ENCODE assay signal across 26 mouse cellular contexts in genomic region chr1:37405137-37405536, GRCm38 (mm10). TPM values are rescaled to one million over a fixed set of nuclear protein-coding genes. Genes with fewer than 3 reads are reported as not detected.
A peak's percentile ranks its signal among the peaks of the same experiment; 100 is the strongest.
DNase-seq lines count a peak whose midpoint lies in the region; ATAC-seq and TF ChIP-seq lines count a peak whose summit lies in the region.
"Had no signal": no experiment of that assay in that cellular context is flagged by ENCODE, and none has a peak within 500 bp of the region (broad histone marks: within the 10 kb centered on the region; RNA-seq: fewer than 3 reads in every experiment).

No protein-coding gene starts in this region.

- no peaks in the 10 kb centered on the region for H3K9me3 ChIP-seq in hindbrain, embryonic 11.5 days (ENCODE audit: control insufficient read depth, low read length)
- H3K9me3 ChIP-seq in hindbrain, embryonic 14.5 days (ENCODE audit: control insufficient read depth, low read length): no peaks in the 10 kb centered on the region
- no peaks in the 10 kb centered on the region for H3K9me3 ChIP-seq in midbrain, postnatal 0 days (ENCODE audit: low read length)
- H3K9me3 ChIP-seq in midbrain, embryonic 15.5 days: no peaks in the 10 kb centered on the region
- H3K9me3 ChIP-seq in hindbrain, embryonic 16.5 days (ENCODE audit: control insufficient read depth, low read length): no peaks in the 10 kb centered on the region
- H3K9me3 ChIP-seq in forebrain, embryonic 11.5 days (ENCODE audit: control insufficient read depth, low read length): no peaks in the 10 kb centered on the region
- H3K9me3 ChIP-seq: embryonic facial prominence, embryonic 10.5 days; embryonic facial prominence, embryonic 13.5 days; forebrain, embryonic 13.5 days had no signal

- H3K9ac ChIP-seq in hindbrain, embryonic 11.5 days (ENCODE audit: low read depth, low read length): no peak overlapping the region
- no peak overlapping the region for H3K9ac ChIP-seq in hindbrain, embryonic 14.5 days
- H3K9ac ChIP-seq in midbrain, postnatal 0 days (replicated peaks; ENCODE audit: low read length, poor library complexity, severe bottlenecking): no peak overlapping the region
- H3K9ac ChIP-seq in midbrain, embryonic 15.5 days: no peak overlapping the region
- no peak overlapping the region for H3K9ac ChIP-seq in hindbrain, embryonic 16.5 days (ENCODE audit: low read depth, low read length)
- no peak overlapping the region for H3K9ac ChIP-seq in forebrain, embryonic 11.5 days (ENCODE audit: low read length)
- H3K9ac ChIP-seq: embryonic facial prominence, embryonic 13.5 days; forebrain, embryonic 13.5 days had no signal

- no peaks in the 10 kb centered on the region for H3K4me1 ChIP-seq in hindbrain, embryonic 11.5 days (replicated peaks; ENCODE audit: control insufficient read depth, insufficient read depth, low read length)
- no peaks in the 10 kb centered on the region for H3K4me1 ChIP-seq in hindbrain, embryonic 14.5 days (replicated peaks; ENCODE audit: control insufficient read depth, insufficient read depth, low read length)
- no peaks in the 10 kb centered on the region for H3K4me1 ChIP-seq in midbrain, postnatal 0 days (ENCODE audit: insufficient read depth, low read length)
- H3K4me1 ChIP-seq in midbrain, embryonic 15.5 days: no peaks in the 10 kb centered on the region
- no peaks in the 10 kb centered on the region for H3K4me1 ChIP-seq in hindbrain, embryonic 16.5 days (ENCODE audit: control insufficient read depth, insufficient read depth, low read depth, low read length)
- no peaks in the 10 kb centered on the region for H3K4me1 ChIP-seq in forebrain, embryonic 11.5 days (replicated peaks; ENCODE audit: control insufficient read depth, insufficient read depth, low read length)
- H3K4me1 ChIP-seq: embryonic facial prominence, embryonic 10.5 days; embryonic facial prominence, embryonic 13.5 days; forebrain, embryonic 13.5 days had no signal

- no peaks in the 10 kb centered on the region for H3K36me3 ChIP-seq in hindbrain, embryonic 11.5 days (ENCODE audit: control insufficient read depth, insufficient read depth, low read length)
- peaks cover 54% of the 10 kb centered on the region for H3K36me3 ChIP-seq in hindbrain, embryonic 14.5 days (replicated peaks; ENCODE audit: control insufficient read depth, insufficient read depth)
- H3K36me3 ChIP-seq in midbrain, postnatal 0 days (ENCODE audit: insufficient read depth, low read length): peaks cover 24% of the 10 kb centered on the region; the same call in 1 of the 2 replicates
- H3K36me3 ChIP-seq in midbrain, embryonic 15.5 days (replicated peaks): peaks cover 9% of the 10 kb centered on the region; the same call in 1 of the 2 replicates
- H3K36me3 ChIP-seq in hindbrain, embryonic 16.5 days (ENCODE audit: control insufficient read depth, insufficient read depth, low read length): peaks cover 15% of the 10 kb centered on the region
- no peaks in the 10 kb centered on the region for H3K36me3 ChIP-seq in forebrain, embryonic 11.5 days (ENCODE audit: control insufficient read depth, insufficient read depth, low read length)
- H3K36me3 ChIP-seq: embryonic facial prominence, embryonic 10.5 days; embryonic facial prominence, embryonic 13.5 days had no signal

- no peak overlapping the region for H3K4me2 ChIP-seq in hindbrain, embryonic 11.5 days (replicated peaks; ENCODE audit: low read depth, low read length)
- H3K4me2 ChIP-seq in hindbrain, embryonic 14.5 days (replicated peaks): no peak overlapping the region
- no peak overlapping the region for H3K4me2 ChIP-seq in midbrain, postnatal 0 days (ENCODE audit: low read depth, low read length, poor library complexity, severe bottlenecking)
- H3K4me2 ChIP-seq in midbrain, embryonic 15.5 days: no peak overlapping the region
- H3K4me2 ChIP-seq in hindbrain, embryonic 16.5 days (ENCODE audit: low read length): no peak overlapping the region
- H3K4me2 ChIP-seq in forebrain, embryonic 11.5 days (ENCODE audit: low read depth, low read length, severe bottlenecking): no peak overlapping the region
- H3K4me2 ChIP-seq: embryonic facial prominence, embryonic 13.5 days; forebrain, embryonic 13.5 days; heart, embryonic 11.5 days had no signal

- no peak overlapping the region for H3K27ac ChIP-seq in hindbrain, embryonic 11.5 days (ENCODE audit: low read depth, low read length)
- no peak overlapping the region for H3K27ac ChIP-seq in hindbrain, embryonic 14.5 days
- H3K27ac ChIP-seq in midbrain, postnatal 0 days (ENCODE audit: low read depth, low read length): no peak overlapping the region
- no peak overlapping the region for H3K27ac ChIP-seq in midbrain, embryonic 15.5 days
- no peak overlapping the region for H3K27ac ChIP-seq in hindbrain, embryonic 16.5 days (ENCODE audit: low read depth, low read length)
- H3K27ac ChIP-seq in forebrain, embryonic 11.5 days (ENCODE audit: low read depth, low read length): no peak overlapping the region
- H3K27ac ChIP-seq: embryonic facial prominence, embryonic 10.5 days; embryonic facial prominence, embryonic 13.5 days; forebrain, embryonic 13.5 days had no signal

- ATAC-seq in hindbrain, embryonic 11.5 days (ENCODE audit: low FRiP score): no peak
- no peak; the same call in 1 of the 2 replicates for ATAC-seq in hindbrain, embryonic 14.5 days (ENCODE audit: low FRiP score)
- 0 out of 2 replicates have a peak, but pooled peaks have one; percentile 20 for ATAC-seq in midbrain, postnatal 0 days (ENCODE audit: low FRiP score)
- no peak for ATAC-seq in midbrain, embryonic 15.5 days (replicated peaks)
- peak; percentile 61; the same call in 1 of the 2 replicates for ATAC-seq in hindbrain, embryonic 16.5 days
- ATAC-seq in forebrain, embryonic 11.5 days (replicated peaks; ENCODE audit: low FRiP score): no peak
- ATAC-seq: activated CD4-positive, CD25-positive, alpha-beta regulatory T cell, adult 4 months; CD4-positive, CD25-positive, alpha-beta regulatory T cell, adult 4 months; forebrain, embryonic 13.5 days; forebrain, embryonic 16.5 days; inflammation-experienced regulatory T-cells, adult 6 months; intestine, embryonic 16.5 days had no signal

- WGBS in hindbrain, embryonic 11.5 days: 68% methylated on average over 2 of the region's 2 CpGs
- WGBS in hindbrain, embryonic 14.5 days: 72% methylated on average over 2 of the region's 2 CpGs
- 71% methylated on average over 2 of the region's 2 CpGs for WGBS in midbrain, postnatal 0 days
- WGBS in midbrain, embryonic 15.5 days: 81% methylated on average over 2 of the region's 2 CpGs
- WGBS in hindbrain, embryonic 16.5 days: 68% methylated on average over 2 of the region's 2 CpGs
- 79% methylated on average over 2 of the region's 2 CpGs for whole genome bisulfite sequencing in forebrain, embryonic 11.5 days

- peak; percentile 7 for DNase-seq in hindbrain, embryonic 11.5 days (ENCODE audit: low spot score)
- no peak for DNase-seq in hindbrain, embryonic 14.5 days (ENCODE audit: low spot score)
- DNase-seq in midbrain, postnatal 0 days (ENCODE audit: low spot score): peak; percentile 22
- DNase-seq in Muller cell, postnatal 12 days (ENCODE audit: inconsistent ontology term): peak; percentile 22
- DNase-seq in forebrain, embryonic 11.5 days (ENCODE audit: low spot score): no peak
- DNase-seq in gastrocnemius, postnatal 10 days: no peak
- DNase-seq: adrenal gland, postnatal 25 days; cerebellum, adult 8-10 months; cerebellum, postnatal 10 days; cerebellum, postnatal 36 days; embryo, embryonic 11 days; gastrocnemius, postnatal 14 days; heart, adult 11 months; kidney, adult 18-20 months had no signal

- no peak for TF ChIP-seq CTCF in midbrain, postnatal 0 days (IDR thresholded peaks at IDR 0.05)

- H3K27me3 ChIP-seq in hindbrain, embryonic 11.5 days (ENCODE audit: control insufficient read depth, insufficient read depth, low read length): no peaks in the 10 kb centered on the region
- no peaks in the 10 kb centered on the region for H3K27me3 ChIP-seq in hindbrain, embryonic 14.5 days (ENCODE audit: control insufficient read depth, insufficient read depth, low read length)
- H3K27me3 ChIP-seq in midbrain, postnatal 0 days (ENCODE audit: insufficient read depth, low read length): no peaks in the 10 kb centered on the region
- no peaks in the 10 kb centered on the region for H3K27me3 ChIP-seq in midbrain, embryonic 15.5 days (replicated peaks)
- H3K27me3 ChIP-seq in hindbrain, embryonic 16.5 days (replicated peaks; ENCODE audit: control insufficient read depth, insufficient read depth, low read length): no peaks in the 10 kb centered on the region
- H3K27me3 ChIP-seq in forebrain, embryonic 11.5 days (ENCODE audit: control insufficient read depth, insufficient read depth, low read length): no peaks in the 10 kb centered on the region
- H3K27me3 ChIP-seq: embryonic facial prominence, embryonic 13.5 days; forebrain, embryonic 13.5 days had no signal

- H3K4me3 ChIP-seq in hindbrain, embryonic 11.5 days (ENCODE audit: low read depth, low read length): no peak overlapping the region
- H3K4me3 ChIP-seq in hindbrain, embryonic 14.5 days (replicated peaks; ENCODE audit: low read length): no peak overlapping the region
- H3K4me3 ChIP-seq in midbrain, postnatal 0 days (ENCODE audit: low read depth, low read length): no peak overlapping the region
- H3K4me3 ChIP-seq in midbrain, embryonic 15.5 days: no peak overlapping the region
- H3K4me3 ChIP-seq in hindbrain, embryonic 16.5 days (ENCODE audit: low read length): no peak overlapping the region
- H3K4me3 ChIP-seq in forebrain, embryonic 11.5 days (ENCODE audit: low read depth, low read length): no peak overlapping the region
- H3K4me3 ChIP-seq: embryonic facial prominence, embryonic 10.5 days; embryonic facial prominence, embryonic 13.5 days; erythroblast, embryonic 14.5 days; forebrain, embryonic 13.5 days had no signal

RNA-seq across cellular contexts. Expression of gene Coa5, which starts 24.8 kb away (rescaled TPM):
- 56.8 and 58.2 TPM in 2 replicates for polyA plus RNA-seq in hindbrain, embryonic 11.5 days (2014; fragmentation: Nextera tagmentation; extraction: Ambion mirVana)
- 69.3 and 76.4 TPM in 2 replicates for polyA plus RNA-seq in hindbrain, embryonic 14.5 days (2014; fragmentation: Nextera tagmentation; extraction: Ambion mirVana)
- 50.4 and 52.2 TPM in 2 replicates for total RNA-seq in midbrain, postnatal 0 days (2014; rRNA removed)
- 42.9 and 44.5 TPM in 2 replicates for polyA plus RNA-seq in midbrain, postnatal 0 days (2015; fragmentation: Nextera tagmentation; extraction: Ambion mirVana)
- polyA plus RNA-seq in midbrain, embryonic 15.5 days (2015; fragmentation: Nextera tagmentation; extraction: Ambion mirVana): 65.6 and 67.6 TPM in 2 replicates
- 60.4 and 66.2 TPM in 2 replicates for polyA plus RNA-seq in hindbrain, embryonic 16.5 days (2015; fragmentation: Nextera tagmentation; extraction: Ambion mirVana)
- polyA plus RNA-seq in forebrain, embryonic 11.5 days (2014; fragmentation: Nextera tagmentation; extraction: Ambion mirVana): 58.1 and 59.0 TPM in 2 replicates
- 100 to 1,000 TPM in 1 of 2 experiments, 10 to 100 TPM in 1; 92.3 to 105 TPM for total RNA-seq in gastrocnemius, postnatal 10 days (2021)

RNA-seq across cellular contexts. Expression of gene Unc50, which starts 24.8 kb away (rescaled TPM):
- 121 and 128 TPM in 2 replicates for polyA plus RNA-seq in hindbrain, embryonic 11.5 days (2014; fragmentation: Nextera tagmentation; extraction: Ambion mirVana)
- polyA plus RNA-seq in hindbrain, embryonic 14.5 days (2014; fragmentation: Nextera tagmentation; extraction: Ambion mirVana): 124 and 126 TPM in 2 replicates
- total RNA-seq in midbrain, postnatal 0 days (2014; rRNA removed): 62.4 and 98.7 TPM in 2 replicates
- 131 and 134 TPM in 2 replicates for polyA plus RNA-seq in midbrain, postnatal 0 days (2015; fragmentation: Nextera tagmentation; extraction: Ambion mirVana)
- 117 and 121 TPM in 2 replicates for polyA plus RNA-seq in midbrain, embryonic 15.5 days (2015; fragmentation: Nextera tagmentation; extraction: Ambion mirVana)
- polyA plus RNA-seq in hindbrain, embryonic 16.5 days (2015; fragmentation: Nextera tagmentation; extraction: Ambion mirVana): 122 and 127 TPM in 2 replicates
- polyA plus RNA-seq in forebrain, embryonic 11.5 days (2014; fragmentation: Nextera tagmentation; extraction: Ambion mirVana): 115 and 131 TPM in 2 replicates
- 10 to 100 TPM; 25.8 to 28.0 TPM for total RNA-seq in gastrocnemius, postnatal 10 days (2021)

Comparison
In these comparisons a context has a peak if more than half of its experiments do, and no peak if none do; other contexts are left out.
1. ATAC-seq: peak in midbrain, postnatal 0 days (single experiment) and hindbrain, embryonic 16.5 days (single experiment); none in hindbrain, embryonic 11.5 days (single experiment), hindbrain, embryonic 14.5 days (single experiment), midbrain, embryonic 15.5 days (single experiment) and forebrain, embryonic 11.5 days (single experiment).
2. DNase-seq: peak in hindbrain, embryonic 11.5 days (single experiment), midbrain, postnatal 0 days (single experiment) and Muller cell, postnatal 12 days (single experiment); none in hindbrain, embryonic 14.5 days (single experiment), forebrain, embryonic 11.5 days (single experiment) and gastrocnemius, postnatal 10 days (single experiment).